Mouse (Mus musculus) limb, embryonic 14.5 days (tissue): ENCODE data around the gene Pxylp1. TPM values are rescaled to one million over a fixed set of nuclear protein-coding genes. Genes with fewer than 3 reads are reported as not detected.

Source experiments
- ATAC-seq: fragments of 200-750 bp; cut with Nextera tagmentation; 2 replicates; pipeline ENCODE4 v1.8.0; 2017; ENCODE audit warnings: low read depth, moderate number of reproducible peaks, moderate TSS enrichment; ENCODE audit not compliant: low FRiP score
- DNase-seq: peaks from one replicate; pipeline ENCODE4 v3.0.0-alpha.2; 2015; ENCODE audit warnings: low spot score
- H3K27ac ChIP-seq: fragments of 300-500 bp; sonication (generic); replicated peaks from 2 replicates; pipeline ENCODE4 v1.5.1; 2014; ENCODE audit warnings: low read depth, mild to moderate bottlenecking, low read length, moderate library complexity, mixed read lengths
- H3K27me3 ChIP-seq: fragments of 300-500 bp; sonication (generic); 2 replicates; pipeline ENCODE4 v1.6.1; 2014; ENCODE audit warnings: low read length, mixed read lengths; ENCODE audit not compliant: control insufficient read depth, insufficient read depth
- H3K36me3 ChIP-seq: fragments of 300-500 bp; sonication (generic); 2 replicates; pipeline ENCODE4 v1.6.1; 2014; ENCODE audit warnings: mild to moderate bottlenecking, low read length, moderate library complexity, mixed read lengths; ENCODE audit not compliant: control insufficient read depth, insufficient read depth
- H3K4me1 ChIP-seq: fragments of 300-500 bp; sonication (generic); 2 replicates; pipeline ENCODE4 v1.6.1; 2014; ENCODE audit warnings: antibody characterized with exemption, low read length, mixed read lengths; ENCODE audit not compliant: control insufficient read depth, insufficient read depth
- H3K4me2 ChIP-seq: fragments of 300-500 bp; sonication (generic); replicated peaks from 2 replicates; pipeline ENCODE4 v1.6.1; 2014; ENCODE audit warnings: low read depth, mild to moderate bottlenecking, low read length, moderate library complexity; ENCODE audit not compliant: severe bottlenecking
- H3K4me3 ChIP-seq: fragments of 300-500 bp; sonication (generic); replicated peaks from 2 replicates; pipeline ENCODE4 v1.5.1; 2014; ENCODE audit warnings: low read length
- H3K9ac ChIP-seq: fragments of 300-500 bp; sonication (generic); 2 replicates; pipeline ENCODE4 v1.6.1; 2014; ENCODE audit warnings: mild to moderate bottlenecking, low read depth, low read length, moderate library complexity; ENCODE audit not compliant: severe bottlenecking
- H3K9me3 ChIP-seq: fragments of 300-500 bp; sonication (generic); 2 replicates; pipeline ENCODE4 v1.6.1; 2016; ENCODE audit warnings: low read length; ENCODE audit not compliant: control insufficient read depth
- POLR2A ChIP-seq: fragments of 200-500 bp; IDR thresholded peaks from 2 replicates; pipeline ENCODE4 v1.8.0; 2012; ENCODE audit warnings: inconsistent platforms, mild to moderate bottlenecking, moderate library complexity, borderline replicate concordance; ENCODE audit not compliant: insufficient read depth, insufficient read length; ENCODE audit errors: extremely low read depth
- WGBS: fragments of 180-500 bp; shearing (Covaris S2); extraction: QIAGEN DNeasy Blood & Tissue Kit; methylation state at CpG from one replicate; pipeline ENCODE4 v1.1.7; 2014; 5-methylcytosine and 5-hydroxymethylcytosine counted together
- polyA plus RNA-seq, 2 experiments: library from polyadenylated mRNA; depleted of rRNA in 1 of 2; stranded (reverse) in 1 of 2; unstranded in 1 of 2; fragments of >200 nt; fragmentation: Nextera tagmentation in 1 of 2; extraction: Ambion mirVana in 1 of 2; gene quantifications; 2 replicates each; pipeline versions ENCODE4 v1.2.1 to v1.2.3; 2012 to 2014

Gene Pxylp1
- polyA plus RNA-seq, 2 experiments, result 26.0 to 29.3 TPM

DNA sequence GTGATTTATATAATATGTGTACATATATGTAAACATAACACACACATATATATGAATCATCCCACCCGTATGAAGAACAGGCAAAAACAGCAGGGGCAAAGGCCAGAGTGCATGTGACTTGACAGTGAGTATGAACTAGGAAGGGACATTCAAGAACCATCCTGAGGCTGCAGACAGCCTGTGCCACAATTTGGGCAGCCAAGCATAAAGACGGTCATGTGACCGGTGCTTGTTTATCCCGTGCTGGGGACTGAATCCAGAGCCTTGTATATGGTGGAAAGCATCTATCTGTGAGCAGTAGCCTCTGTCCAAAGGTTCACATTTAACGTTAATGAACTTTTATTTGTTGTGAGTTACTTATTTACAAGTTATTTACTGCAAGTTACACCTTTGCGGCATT, 22.4 kb upstream of the Pxylp1 start:
- Histone ChIP-seq H3K4me3 (no peak overlapping the region), H3K9ac (no peak overlapping the region), H3K27ac (no peak overlapping the region), H3K9me3 (no peaks in the 10 kb centered on the region), H3K36me3 (no peaks in the 10 kb centered on the region), H3K4me1 (no peaks in the 10 kb centered on the region), H3K4me2 (no peak overlapping the region), H3K27me3 (no peaks in the 10 kb centered on the region)
- no peak for ATAC-seq
- 83% methylated on average over 6 of the region's 6 CpGs for WGBS
- no peak for TF ChIP-seq POLR2A
- no peak for DNase-seq

DNA sequence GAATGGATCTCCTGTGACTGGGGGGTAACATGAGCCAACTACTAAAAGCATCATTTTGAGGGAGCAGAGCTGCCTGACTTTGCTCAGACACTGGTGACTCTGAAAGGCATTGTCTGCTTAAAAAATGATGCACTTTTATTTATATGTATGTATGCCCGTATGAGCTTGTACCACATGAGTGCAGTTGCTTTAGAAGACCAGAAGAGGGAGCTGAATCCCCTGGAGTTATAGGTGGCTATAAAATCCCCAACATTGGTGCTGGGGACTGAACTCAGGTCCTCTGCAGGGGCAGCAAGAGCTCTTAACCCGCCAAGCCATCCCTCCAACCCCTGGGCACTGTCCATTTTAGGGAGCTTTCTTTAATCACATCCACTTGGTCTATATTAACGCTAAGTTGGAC, 21.5 kb upstream of the Pxylp1 start:
- Histone ChIP-seq H3K4me3 (no peak overlapping the region), H3K4me2 (no peak overlapping the region), H3K27me3 (no peaks in the 10 kb centered on the region), H3K9me3 (no peaks in the 10 kb centered on the region), H3K9ac (no peak overlapping the region), H3K27ac (no peak overlapping the region), H3K4me1 (no peaks in the 10 kb centered on the region), H3K36me3 (no peaks in the 10 kb centered on the region)
- DNase-seq (no peak), ATAC-seq (no peak)
- WGBS, result 91% methylated on average over 3 of the region's 3 CpGs
- TF ChIP-seq POLR2A, result no peak

DNA sequence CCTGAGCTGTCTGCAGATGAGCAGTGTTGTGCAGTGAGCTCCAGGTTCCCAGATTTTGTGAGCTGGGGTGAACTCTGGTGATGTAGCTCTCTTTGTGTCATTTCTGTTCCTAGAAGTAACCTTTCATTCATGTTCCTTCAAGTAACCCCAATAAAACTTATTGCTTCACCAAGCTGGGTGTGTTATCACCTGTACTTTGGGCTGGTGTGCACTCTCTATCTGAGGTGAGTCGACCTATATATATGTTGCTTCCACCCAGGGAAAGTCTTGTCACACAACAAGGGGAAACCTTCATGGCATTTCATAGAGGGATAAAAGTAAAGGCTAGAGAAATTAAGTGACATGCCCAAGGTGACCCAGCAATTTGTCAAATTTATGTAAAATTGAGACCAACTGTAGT, 17.0 kb upstream of the Pxylp1 start:
- ATAC-seq, result no peak
- no peaks in the 10 kb centered on the region for H3K36me3 ChIP-seq
- H3K4me2 ChIP-seq, result no peak overlapping the region
- H3K4me1 ChIP-seq, result no peaks in the 10 kb centered on the region
- no peaks in the 10 kb centered on the region for H3K9me3 ChIP-seq
- TF ChIP-seq POLR2A, result no peak
- WGBS, result 91% methylated on average over 1 of the region's 1 CpGs
- no peak overlapping the region for H3K27ac ChIP-seq
- H3K4me3 ChIP-seq, result no peak overlapping the region
- no peak for DNase-seq
- H3K27me3 ChIP-seq, result no peaks in the 10 kb centered on the region
- no peak overlapping the region for H3K9ac ChIP-seq

DNA sequence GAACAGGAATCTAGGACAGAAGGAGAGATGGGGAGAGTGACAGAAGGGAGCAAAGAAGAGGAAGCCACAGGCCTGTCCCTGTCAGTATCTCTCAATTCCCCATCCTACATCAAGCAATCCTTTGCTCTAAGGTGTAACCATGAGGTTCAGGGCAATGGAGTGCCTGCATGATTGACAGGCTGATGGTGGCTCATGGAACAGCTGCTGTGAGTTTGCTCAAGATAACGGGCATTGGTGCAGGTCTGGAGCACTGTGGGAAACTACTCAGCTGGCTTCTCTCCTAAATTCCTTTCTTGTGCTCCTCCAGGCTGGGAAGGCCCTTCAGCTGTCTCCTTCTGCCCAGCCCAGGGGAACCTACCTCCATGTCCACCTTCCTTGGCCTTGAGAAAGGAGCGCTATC, 16.3 kb upstream of the Pxylp1 start:
- TF ChIP-seq POLR2A, result no peak
- Histone ChIP-seq H3K9ac (no peak overlapping the region), H3K4me3 (no peak overlapping the region), H3K27me3 (no peaks in the 10 kb centered on the region), H3K9me3 (no peaks in the 10 kb centered on the region), H3K36me3 (no peaks in the 10 kb centered on the region), H3K4me1 (no peaks in the 10 kb centered on the region), H3K27ac (no peak overlapping the region), H3K4me2 (no peak overlapping the region)
- DNase-seq (no peak), ATAC-seq (no peak)
- WGBS, result 73% methylated on average over 2 of the region's 2 CpGs

DNA sequence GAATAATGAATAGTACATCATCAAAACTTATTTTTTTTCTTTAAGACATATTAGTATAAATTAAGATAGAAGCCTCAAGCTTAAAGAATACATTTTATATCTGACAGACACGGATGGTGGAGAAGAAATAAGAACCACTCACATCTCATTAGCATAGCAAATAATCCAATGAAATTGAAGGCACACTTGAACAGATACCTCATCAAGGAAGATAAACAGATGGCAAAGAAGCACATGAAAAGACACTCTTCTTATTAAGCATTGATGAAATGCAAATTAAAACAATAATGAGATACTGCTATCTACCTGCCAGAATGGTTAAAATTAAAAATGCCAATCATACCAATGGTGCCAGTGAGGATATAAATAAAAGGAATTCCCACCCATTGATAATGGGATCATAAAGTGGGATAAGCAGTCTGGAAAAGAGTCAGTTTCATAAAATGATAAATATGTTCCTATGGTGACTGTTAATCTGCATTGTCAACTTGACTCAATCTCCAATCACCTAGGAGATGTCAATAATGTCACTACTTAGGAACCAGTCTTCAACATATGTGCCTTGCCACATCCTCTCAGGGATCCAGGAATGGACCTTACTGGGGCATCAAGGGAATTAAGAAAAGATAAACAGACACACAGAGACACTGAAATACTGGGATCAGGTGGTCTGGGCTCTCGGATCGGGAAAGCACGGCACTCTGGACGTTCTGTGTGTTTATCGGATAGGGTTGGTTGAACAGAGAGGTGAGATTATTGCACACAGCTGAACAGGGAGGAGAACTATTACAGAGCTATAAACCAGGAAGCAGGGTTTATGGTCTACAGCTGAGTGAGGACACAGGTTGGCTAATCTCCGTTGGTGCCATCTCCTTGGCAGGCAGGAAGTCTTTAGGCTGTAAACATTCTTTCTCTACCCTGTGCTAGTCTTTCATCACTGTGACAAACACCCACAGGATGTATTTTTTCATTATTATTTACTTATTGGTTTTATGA, 12.2 kb upstream of the Pxylp1 start:
- Histone ChIP-seq H3K27me3 (no peaks in the 10 kb centered on the region), H3K36me3 (no peaks in the 10 kb centered on the region), H3K4me2 (no peak overlapping the region), H3K4me1 (no peaks in the 10 kb centered on the region), H3K9me3 (no peaks in the 10 kb centered on the region), H3K4me3 (no peak overlapping the region), H3K9ac (no peak overlapping the region), H3K27ac (no peak overlapping the region)
- WGBS, result 77% methylated on average over 7 of the region's 7 CpGs
- ATAC-seq, result no peak
- TF ChIP-seq POLR2A, result no peak
- no peak for DNase-seq
